Mouse (Mus musculus) CH12.LX (cell line): ENCODE data around the gene A930004D18Rik.

Experiments used
- CTCF ChIP-seq, 2 experiments: IDR thresholded peaks in 1 of 2; conservative IDR thresholded peaks in 1 of 2; 2 replicates each; pipeline ENCODE4 v1.5.1; 2011 to 2012; ENCODE audit warnings: low read depth in 2 of 2, low read length in 2 of 2, improper control_type of control experiment in 1 of 2, inconsistent platforms in 1 of 2, mild to moderate bottlenecking in 1 of 2, moderate library complexity in 1 of 2
- MAZ ChIP-seq: IDR thresholded peaks from 2 replicates; pipeline ENCODE4 v1.6.1; 2012; ENCODE audit warnings: low read depth, mild to moderate bottlenecking, inconsistent platforms, low read length, improper control_type of control experiment, moderate library complexity
- POLR2A ChIP-seq: IDR thresholded peaks from 2 replicates; pipeline ENCODE4 v1.6.1; 2011; ENCODE audit warnings: low read depth, mild to moderate bottlenecking, improper control_type of control experiment, low read length

- TF ChIP-seq MAZ (no peak), POLR2A (no peak), CTCF (conservative IDR thresholded peaks at IDR 0.05 in 1 of 2, IDR thresholded peaks at IDR 0.05 in 1 of 2; ENCODE audit: low read depth in 2 of 2, low read length in 2 of 2) (no peak)
Observed at GRCm38 (mm10) chr2:18039566-18040290, 2.2 kb upstream of the A930004D18Rik start.
